Mouse (Mus musculus): Measurements from ENCODE around the gene Acvr1. TPM values are rescaled to one million over a fixed set of nuclear protein-coding genes. Genes with fewer than 3 reads are reported as not detected.

Acvr1 gene
- polyA plus RNA-seq, 1 experiment: 31.6 TPM

Other genes starting within 250 kb of the Acvr1 start
- 4.5 and 5.0 TPM in 2 replicates for gene Acvr1c, start 209.3 kb downstream of the Acvr1 start, polyA plus RNA-seq (2012; rRNA removed)
- gene Gm17409, start 97.0 kb downstream of the Acvr1 start, polyA plus RNA-seq (2012; rRNA removed): not detected in 2 replicates
- 41.0 and 43.3 TPM in 2 replicates for gene Upp2, start 141 bp upstream of the Acvr1 start, polyA plus RNA-seq (2012; rRNA removed)

All from frontal cortex, adult 2 months (tissue).